Mouse (Mus musculus) granulocyte monocyte progenitor cell, adult 5-6 weeks (primary cell): ENCODE measurements at regions not wholly inside any gene's neighbourhood (a gene's known extent, or its start where the extent isn't known, plus 50 kb on each side); places are given as distances from the start of the nearest gene placed in this dataset.
A peak's percentile ranks its signal among the peaks of the same experiment; 100 is the strongest.

Experiments used
- ATAC-seq: replicated peaks from 2 replicates; pipeline ENCODE4 v1.8.0; 2016; ENCODE audit warnings: mild to moderate bottlenecking, moderate TSS enrichment, inconsistent platforms; ENCODE audit not compliant: poor library complexity, severe bottlenecking

- ATAC-seq: no peak
Measured at GRCm38 (mm10) chr7:138139766-138140165, 257.8 kb downstream of the Tcerg1l start.

GRCm38 (mm10) chr7:138149496-138149895 is 248.0 kb downstream of the Tcerg1l start:
- peak; percentile 62 for ATAC-seq

DNA sequence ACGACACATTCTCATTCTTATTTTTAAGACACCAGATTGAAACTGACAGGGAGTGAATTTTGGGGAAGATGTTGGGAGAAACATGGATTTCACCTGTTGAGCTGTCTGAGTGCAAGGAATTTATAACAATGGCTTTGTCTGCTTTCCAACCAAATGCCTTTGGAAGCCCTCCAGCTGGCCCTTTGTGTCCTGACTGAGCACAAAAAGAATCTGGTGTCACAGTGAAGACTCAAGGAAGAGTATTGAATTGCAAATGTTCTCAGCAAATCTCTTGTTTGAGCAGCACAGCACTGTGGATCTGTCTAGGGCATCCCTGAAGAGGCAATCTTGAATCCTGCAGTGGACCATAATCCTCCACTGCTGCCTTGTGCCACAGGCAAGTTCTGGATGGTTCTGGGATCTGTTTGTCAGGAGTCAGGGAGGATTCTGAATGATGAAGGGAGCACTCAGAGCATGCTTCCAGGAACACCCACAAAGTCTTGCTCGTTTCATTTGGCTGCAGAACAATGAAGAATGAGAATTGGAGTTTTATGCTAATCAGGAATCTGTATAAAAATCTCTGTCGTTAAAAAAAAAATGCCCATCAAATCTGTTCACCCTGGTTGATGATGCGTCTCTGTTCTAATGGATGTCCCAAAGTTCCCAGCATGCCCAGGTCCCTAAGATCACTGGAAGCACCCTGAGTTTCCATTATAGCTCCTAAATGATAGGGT is 243.9 kb downstream of the Tcerg1l start:
- no peak for ATAC-seq
